Mouse (Mus musculus): ENCODE measurements around the gene Vegfa.

The Vegfa gene

DNA sequence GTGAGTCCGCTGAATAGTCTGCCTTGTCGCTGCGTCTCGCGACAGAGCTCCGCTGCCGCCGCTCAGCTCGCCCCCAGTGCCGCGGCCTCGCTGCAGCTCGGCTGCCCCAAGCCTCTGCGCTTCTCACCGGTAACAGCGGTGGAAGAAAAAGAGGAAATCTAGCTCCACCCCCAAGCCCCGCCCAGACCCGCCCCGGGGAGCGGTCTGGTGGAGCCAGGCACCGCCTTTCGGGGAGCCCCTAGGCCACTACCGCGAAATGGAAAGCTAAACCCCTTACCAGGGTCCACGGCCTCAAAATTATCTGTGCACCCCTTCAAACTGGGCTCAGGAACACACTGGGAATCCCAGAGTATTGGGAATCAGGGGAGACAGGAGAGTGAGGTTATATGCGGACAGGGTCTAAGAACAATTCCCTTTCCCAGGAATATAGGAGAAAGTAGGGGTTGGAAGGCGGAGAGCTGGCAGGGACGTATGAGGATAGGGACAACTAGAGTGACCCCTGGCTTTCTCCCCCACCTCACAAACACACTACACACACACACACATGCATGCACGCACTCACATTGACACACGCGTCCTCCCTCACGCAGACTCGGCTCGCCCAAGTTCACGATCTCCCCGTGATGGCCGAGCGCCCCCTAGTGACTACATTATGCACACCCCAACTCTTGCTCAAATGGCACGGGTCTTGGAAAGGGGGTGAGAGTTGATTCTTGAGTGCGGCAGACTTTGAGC, at the start of gene Vegfa:
Gene Vegfa, minus strand, starts transcription at position 113 of the 735 bp plus-strand sequence.
- DNase-seq = peak; percentile 95 to 96

- DNase-seq = peak; percentile 33 to 45
Measured at GRCm38 (mm10) chr17:46081657-46082056, 49.5 kb upstream of the Vegfa start.

GRCm38 (mm10) chr17:46081042-46081441, 48.9 kb upstream of the Vegfa start:
- no peak for DNase-seq

GRCm38 (mm10) chr17:46080388-46080787, 48.2 kb upstream of the Vegfa start:
- DNase-seq = no peak

- no peak for DNase-seq
Measured at GRCm38 (mm10) chr17:46079037-46079436, 46.9 kb upstream of the Vegfa start.

GRCm38 (mm10) chr17:46077921-46078534, 45.9 kb upstream of the Vegfa start:
- no peak for DNase-seq

DNA sequence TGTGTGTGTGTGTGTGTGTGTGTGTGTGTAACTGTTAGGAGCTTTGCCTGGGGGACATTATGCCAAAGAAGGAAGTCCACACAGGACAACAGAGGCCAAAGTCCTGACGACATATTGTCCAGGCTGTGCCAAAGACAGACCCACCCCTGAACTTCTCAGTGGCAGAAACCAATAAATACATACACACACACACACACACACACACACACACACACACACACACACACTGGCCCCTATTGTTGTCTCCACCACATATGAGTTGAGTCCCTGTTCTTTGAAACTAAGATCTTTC, 44.0 kb upstream of the Vegfa start:
- no peak for DNase-seq

GRCm38 (mm10) chr17:46075551-46076259, 43.5 kb upstream of the Vegfa start:
- no peak for DNase-seq

- peak; percentile 72 to 78 for DNase-seq
Measured at GRCm38 (mm10) chr17:46075116-46075485, 42.9 kb upstream of the Vegfa start.

DNA sequence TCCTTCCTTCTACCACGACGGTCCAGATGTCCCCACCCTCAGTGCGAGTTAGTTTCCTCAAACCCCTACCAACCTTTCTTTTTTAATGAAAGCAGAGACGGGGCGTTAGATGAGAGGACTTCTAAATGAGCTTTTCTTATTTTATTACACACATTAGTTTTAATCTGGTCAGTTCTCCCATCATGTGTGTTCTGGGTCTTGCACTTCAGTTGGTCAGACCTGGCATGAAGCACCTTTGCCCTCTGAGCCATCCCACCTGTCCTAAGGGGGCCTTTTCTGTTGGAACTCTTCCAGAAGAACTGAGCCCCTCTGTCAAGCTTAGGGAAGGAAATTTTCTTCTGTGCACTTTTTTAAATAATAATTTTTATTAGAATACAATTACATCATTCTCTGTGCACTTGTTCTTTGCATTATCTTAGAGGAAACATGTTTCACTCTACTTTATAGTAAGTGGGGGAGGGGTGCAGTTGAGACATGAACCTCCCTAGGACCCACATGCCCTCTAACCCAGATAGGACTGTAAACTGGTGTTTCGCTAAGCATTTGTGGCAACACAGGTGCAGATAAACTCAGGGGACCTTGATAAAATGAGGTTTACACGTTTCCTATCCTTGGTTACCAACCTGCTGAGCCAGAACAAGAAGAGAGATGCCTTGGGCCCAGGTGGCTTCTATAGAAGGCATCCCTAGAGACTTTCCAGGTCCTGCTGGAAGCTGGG, 42.4 kb upstream of the Vegfa start:
- DNase-seq = no peak

DNA sequence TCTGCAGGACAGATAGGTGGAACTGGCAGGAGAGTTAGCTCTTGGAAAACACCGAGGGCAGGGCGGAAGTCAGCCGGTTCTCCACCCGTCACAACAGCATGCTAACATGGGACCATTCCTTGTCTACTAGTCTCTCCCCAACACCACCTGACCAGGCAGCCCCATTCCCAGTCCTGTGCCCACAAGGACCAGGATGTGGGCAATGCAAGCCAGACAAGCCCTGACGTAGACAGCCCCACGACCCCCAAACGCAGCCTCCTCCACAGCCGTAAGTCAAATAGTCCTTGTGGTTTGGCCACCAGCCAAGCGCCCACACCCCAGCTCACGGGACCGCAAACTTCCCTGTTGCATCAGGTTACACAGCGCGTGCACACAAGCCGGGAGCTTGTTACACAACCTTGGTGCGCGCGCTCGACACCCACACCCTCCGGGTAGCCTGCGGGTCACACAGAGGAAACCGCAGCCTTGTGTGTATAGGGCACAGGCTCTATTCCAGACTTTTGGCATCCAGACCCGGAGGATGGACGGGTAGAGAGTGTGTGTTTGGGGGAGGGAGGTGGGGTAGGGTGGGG, 41.6 kb upstream of the Vegfa start:
- DNase-seq = peak; percentile 79 to 87

GRCm38 (mm10) chr17:46071531-46071930, 39.4 kb upstream of the Vegfa start:
- DNase-seq = no peak

DNA sequence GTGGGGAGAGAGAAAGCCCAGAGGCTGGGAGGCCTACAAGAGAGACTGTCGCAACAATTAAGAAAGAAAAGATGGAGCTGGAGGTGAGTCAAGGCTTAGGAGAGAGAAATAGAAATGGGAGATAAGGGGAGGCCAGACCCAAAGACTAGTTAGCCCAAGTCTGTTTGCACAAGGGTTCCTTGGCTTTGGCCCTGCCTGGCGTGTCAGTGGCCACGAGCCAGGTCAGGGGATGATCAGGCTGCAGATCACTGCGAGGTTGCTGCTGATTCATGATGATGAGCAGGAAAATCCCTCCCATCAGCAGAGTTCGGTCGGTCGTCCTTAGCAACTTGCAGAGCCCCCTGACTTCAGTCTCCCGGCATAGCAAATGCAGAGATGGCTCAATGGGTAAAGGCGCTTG, 37.9 kb upstream of the Vegfa start:
- DNase-seq = no peak

GRCm38 (mm10) chr17:46063974-46064312, 31.8 kb upstream of the Vegfa start:
- no peak for DNase-seq

DNA sequence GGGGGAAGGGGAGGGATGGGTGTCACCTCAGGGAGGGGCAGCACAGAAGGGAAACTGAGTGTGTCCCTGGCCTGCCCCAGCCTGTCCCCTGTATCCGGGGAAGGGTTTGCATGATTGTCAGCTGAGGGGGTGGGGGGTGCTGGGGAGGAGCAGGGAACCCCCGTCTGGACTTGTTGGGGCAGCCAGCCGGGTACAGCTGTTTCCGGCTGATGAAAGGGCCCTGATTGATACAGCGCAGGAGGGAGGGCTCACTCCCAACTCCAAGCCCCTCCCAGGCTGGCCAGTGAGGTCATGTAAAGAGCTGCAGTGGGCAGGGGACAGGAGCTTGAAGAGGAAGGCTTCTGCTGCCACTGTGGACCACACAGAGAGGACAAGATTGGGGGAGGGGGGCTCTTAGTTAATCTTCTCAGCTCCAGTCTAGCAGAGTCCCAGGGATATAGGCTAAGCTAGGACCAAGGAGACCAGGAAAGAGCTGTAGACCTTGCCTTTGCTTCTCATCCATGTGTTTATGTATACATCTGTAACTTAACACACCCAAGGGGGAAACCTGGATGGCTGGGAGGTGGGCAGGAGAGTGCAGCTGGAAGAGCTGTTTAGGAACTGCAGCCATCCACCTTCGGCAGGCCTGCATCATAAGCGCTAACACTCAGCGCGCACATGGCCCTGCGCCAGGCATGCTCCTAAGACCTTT, 31.3 kb upstream of the Vegfa start:
- DNase-seq = peak; percentile 74 to 81

- no peak for DNase-seq
Measured at GRCm38 (mm10) chr17:46060253-46060652, 28.1 kb upstream of the Vegfa start.

DNA sequence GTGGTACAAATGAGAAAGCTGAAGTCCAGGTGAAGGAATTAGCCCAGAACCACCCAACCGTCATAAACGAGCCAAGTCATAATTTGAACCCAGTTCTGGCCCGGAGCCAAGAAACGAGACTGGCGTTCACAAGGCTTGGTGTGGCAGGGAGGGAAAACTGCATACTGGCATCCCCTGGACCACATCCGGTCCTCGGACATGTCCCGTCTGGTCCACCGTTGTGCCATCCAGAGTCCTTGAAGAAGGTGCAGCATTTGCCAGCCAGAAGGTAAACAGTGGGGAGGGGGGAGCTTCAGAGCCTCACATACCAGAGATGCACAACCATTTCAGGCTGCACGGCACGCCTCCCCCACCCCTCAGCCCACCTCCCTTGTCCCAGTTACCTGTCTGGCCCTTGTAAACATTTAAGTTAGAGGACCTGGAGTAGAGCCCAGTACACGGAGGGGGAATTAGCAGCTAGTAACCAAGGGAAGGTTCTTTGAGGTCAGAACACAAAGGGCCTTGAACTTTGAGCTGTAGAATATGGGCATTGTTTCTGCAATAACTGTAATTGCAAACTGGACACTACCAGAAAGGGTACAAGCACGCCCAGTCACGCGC, 27.2 kb upstream of the Vegfa start:
- peak in 1 of 2 experiments; percentile 48 for DNase-seq

DNA sequence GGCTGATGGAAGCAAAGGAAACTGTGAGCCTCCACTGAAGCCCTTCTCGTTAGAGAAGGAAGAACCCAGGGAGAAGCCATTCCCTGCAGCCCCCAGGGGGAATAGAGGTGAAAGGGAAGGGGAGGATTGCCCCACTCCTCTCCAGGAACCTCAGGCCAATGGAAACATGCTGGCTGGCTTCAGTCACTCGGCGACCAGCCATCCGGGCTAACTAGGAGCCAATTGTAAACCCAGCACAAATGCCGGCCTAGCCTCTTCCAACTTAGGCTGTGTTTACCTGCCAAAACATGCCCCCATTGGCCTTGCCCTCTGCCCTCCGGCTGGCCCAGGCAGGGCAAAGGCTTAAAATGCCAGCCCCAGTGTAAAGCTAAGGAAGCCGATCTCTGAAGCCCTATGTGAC, 24.1 kb upstream of the Vegfa start:
- DNase-seq = no peak

DNA sequence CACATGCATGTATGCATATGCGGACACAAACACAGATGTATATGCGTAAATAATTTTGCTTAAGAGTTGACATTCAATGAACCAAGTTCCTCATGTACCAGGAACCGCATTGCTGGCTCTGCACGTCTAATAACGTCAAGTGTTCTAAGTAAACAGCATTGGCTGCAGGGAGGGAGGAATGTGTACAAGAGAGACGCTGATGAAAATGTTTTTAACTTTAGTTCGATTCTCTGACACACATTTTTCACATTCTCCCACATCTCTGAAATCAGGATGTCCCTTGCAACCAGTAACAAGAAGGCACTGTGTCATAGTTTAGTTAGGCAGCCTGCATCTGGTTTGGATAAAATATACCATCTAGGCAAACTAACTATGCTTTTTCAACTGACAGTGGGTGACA, 23.6 kb upstream of the Vegfa start:
- DNase-seq = no peak

GRCm38 (mm10) chr17:46053291-46053842, 21.2 kb upstream of the Vegfa start:
- no peak for DNase-seq

DNA sequence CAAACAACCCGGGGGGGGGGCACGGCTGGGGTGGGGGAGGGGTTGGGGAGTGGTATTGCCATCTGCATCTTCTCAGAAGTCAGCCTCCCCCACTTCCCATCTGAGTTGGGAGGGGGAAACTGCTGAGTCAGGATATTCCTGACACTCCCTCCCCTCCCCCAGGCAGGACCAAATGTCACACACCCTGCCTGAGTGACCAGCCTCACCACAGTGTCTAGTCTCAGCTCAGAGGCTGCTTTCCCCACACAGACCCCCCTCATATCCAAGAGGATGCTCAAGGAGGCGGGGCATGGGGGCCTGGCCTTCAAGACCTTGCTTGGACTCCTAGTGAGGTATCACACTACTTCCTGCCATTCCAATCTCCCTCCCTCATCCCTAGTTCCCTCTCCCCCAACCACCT, 20.0 kb upstream of the Vegfa start:
- DNase-seq = peak; percentile 65 to 77

DNA sequence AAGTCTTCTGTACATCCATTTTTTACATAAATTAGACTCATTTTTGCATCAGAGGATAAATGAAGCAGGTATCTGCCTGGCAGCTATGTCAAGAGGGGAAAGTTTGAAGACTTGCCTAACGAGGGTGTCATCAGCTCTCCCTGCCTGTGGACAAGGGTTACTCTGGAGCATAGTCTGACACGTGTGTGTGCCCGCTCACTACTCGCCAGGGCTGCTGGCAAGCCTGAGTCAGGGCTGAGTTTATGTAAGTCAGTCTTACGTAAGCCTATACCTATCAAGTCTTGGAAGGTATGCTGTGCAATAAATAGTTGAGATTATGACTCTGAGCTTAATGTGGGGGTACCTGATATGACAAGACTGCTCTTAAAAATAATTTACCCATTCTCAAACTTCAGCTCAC, 19.2 kb upstream of the Vegfa start:
- no peak for DNase-seq
